Mouse (Mus musculus) left cerebral cortex, postnatal 10 days (tissue): ENCODE results near the gene Serpinb1a. TPM values are rescaled to one million over a fixed set of nuclear protein-coding genes. Genes with fewer than 3 reads are reported as not detected.

Experiments used
- DNase-seq, 2 experiments: peaks; one replicate each; pipeline ENCODE4 v3.0.0; 2021 to 2022; ENCODE audit warnings: low spot score in 2 of 2, mixed read lengths in 1 of 2; ENCODE audit errors: extremely low spot score in 1 of 2
- intact Hi-C: fragments of 180-260 bp; cut with DNase I; formaldehyde crosslinking; loops from one replicate; pipeline ENCODE4 v1.15.1; 2025
- total RNA-seq, 2 experiments: library from RNA; stranded (reverse); gene quantifications; 2 replicates each; pipeline ENCODE4 v1.2.3; 2021

Gene Serpinb1a
- total RNA-seq, 2 experiments from 2014 or later: 1.5 to 2.3 TPM

- intact Hi-C loops: no loop called here
- DNase-seq: no peak
Observed at GRCm38 (mm10) chr13:32803701-32804345, 47.2 kb downstream of the Serpinb1a start.

DNA sequence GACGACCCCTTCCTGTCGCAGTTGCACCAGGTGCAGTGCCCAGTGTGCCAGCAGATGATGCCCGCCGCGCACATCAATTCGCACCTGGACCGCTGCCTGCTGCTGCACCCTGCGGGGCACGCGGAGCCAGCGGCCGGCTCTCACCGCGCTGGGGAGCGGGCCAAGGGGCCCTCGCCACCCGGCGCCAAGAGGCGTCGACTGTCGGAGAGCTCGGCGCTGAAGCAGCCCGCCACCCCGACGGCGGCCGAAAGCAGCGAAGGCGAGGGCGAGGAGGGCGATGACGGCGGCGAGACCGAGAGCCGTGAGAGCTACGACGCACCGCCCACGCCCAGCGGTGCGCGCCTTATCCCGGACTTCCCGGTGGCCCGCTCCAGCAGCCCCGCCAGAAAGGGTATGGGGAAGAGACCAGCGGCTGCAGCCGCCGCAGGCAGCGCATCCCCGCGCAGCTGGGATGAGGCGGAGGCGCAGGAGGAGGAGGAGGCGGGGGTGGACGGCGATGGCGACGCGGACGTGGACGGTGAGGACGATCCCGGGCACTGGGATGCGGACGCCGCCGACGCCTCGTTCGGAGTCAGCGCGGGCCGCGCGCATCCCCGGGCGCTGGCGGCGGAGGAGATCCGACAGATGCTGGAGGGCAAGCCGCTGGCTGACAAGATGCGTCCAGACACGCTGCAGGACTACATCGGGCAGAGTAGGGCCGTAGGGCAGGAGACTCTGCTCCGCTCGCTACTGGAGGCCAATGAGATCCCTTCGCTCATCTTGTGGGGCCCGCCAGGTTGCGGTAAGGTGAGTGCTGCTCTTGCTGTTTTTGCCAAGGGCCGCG, 48.5 kb downstream of the Serpinb1a start, which contains the start of gene D930007J09Rik:
D930007J09Rik (minus strand) TSS at position 591 of the 823 bp plus-strand sequence.
- intact Hi-C loops: no loop called here

DNA sequence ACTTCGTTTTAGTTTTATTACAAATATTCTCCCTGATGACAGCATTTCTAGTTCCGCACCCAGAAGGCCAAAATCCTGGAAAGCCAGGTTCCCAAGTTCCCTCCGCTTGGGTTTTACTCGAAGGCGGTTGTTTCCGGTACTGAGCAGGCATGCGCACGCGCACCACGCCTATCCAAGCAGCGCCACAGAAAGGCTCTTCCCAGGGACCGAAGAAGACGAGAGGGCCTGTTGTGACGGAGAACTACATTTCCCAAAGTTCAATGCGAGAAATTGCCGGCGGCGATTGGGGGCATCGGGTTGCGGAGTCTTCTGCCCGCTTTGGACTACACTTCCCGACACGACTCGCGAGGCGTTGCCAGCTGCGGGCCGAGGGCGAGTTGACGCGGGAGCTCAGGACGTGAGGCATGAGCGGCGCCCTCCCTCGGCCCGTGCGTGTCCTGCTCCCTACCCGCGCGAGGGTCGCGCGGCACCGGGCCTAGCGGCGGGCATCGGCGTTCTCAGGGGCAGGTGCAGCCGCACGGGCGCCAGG, 49.2 kb downstream of the Serpinb1a start, which contains the start of gene Wrnip1:
Wrnip1 (plus strand) TSS at position 346 of the 529 bp plus-strand sequence.
- DNase-seq: peak; percentile 99
- intact Hi-C loops: no loop called here

More for the DNA sequence above, 48.5 kb downstream of the Serpinb1a start, which contains the start of gene D930007J09Rik:
- DNase-seq: peak in 1 of 2 experiments; percentile 80

DNA sequence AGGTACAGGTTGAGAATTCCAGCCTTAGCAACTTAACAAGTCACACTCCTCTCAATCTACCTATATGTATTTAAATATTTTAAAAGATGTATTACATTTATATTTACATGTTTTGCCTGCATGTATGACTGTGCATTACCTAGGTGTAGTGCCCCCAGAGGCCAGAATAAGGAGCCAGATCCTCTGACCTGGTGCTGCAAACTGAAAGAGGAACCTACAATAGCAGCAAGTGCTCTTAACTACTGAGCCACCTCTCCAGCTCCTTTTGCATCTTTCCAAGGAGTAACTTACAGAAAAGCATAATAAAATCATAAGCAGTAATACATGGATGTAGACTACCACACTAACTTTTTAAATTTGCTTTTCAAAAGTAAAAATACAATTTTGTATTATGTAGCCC, 50.1 kb downstream of the Serpinb1a start:
- DNase-seq: peak in 1 of 2 experiments; percentile 30
- intact Hi-C loops: no loop called here

DNA sequence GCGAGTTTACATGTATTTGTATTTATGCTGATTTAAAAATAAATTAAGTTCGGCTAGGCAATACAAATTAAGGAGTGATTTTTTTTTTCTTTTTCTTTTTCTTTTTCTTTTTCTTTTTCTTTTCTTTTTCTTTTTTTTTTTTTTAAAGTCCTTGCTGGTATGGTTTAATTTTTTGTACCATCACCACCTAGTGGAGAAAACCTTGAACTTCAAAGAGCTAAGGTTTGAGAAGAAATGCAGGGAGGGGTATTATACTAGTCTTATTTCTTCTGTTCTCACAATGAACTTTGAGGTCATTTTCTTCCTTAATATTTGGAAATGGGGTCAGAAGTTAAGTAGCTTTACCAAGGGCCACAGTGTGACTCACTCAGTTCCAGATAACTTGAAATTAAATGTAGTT, 51.9 kb downstream of the Serpinb1a start:
- DNase-seq: no peak
- intact Hi-C loops: no loop called here

DNA sequence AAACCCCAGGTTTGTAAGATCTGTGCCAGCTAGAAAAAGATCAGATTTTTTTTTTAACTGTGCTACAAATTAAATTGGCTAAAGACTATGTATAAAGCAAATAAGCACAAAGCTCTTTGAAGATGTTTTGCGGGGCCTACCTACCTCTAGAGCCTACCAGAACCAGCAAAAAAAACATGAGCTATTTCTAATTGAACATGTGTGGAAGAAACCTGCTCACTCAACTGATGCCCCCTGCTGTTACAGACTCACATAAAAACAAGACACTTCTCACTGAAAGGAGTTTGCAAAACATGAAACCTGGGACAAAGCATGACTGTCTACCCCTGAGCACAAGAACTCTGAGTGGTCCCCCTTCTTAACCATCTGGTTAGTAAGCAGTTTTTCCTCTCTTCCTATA, 53.9 kb downstream of the Serpinb1a start:
- intact Hi-C loops: no loop called here
- no peak for DNase-seq

- intact Hi-C loops: no loop called here
- DNase-seq: no peak
Observed at GRCm38 (mm10) chr13:32795166-32795565, 55.8 kb downstream of the Serpinb1a start.

GRCm38 (mm10) chr13:32794619-32795018, 56.4 kb downstream of the Serpinb1a start:
- DNase-seq: no peak
- intact Hi-C loops: no loop called here

Other genes starting within 250 kb of the Serpinb1a start
- under 1 TPM; 0.47 to 0.62 TPM for gene Mylk4, start 67.2 kb downstream of the Serpinb1a start, total RNA-seq
- gene Wrnip1, start 49.1 kb downstream of the Serpinb1a start, total RNA-seq: 10 to 100 TPM; 55.7 to 57.6 TPM
- gene D930007J09Rik, start 48.3 kb downstream of the Serpinb1a start, total RNA-seq: 1 to 10 TPM; 1.5 to 2.1 TPM
- not detected for gene Serpinb1c, start 47.0 kb upstream of the Serpinb1a start, total RNA-seq
- gene Serpinb6b, start 114.0 kb upstream of the Serpinb1a start, total RNA-seq: 1 to 10 TPM; 1.6 to 2.5 TPM
- 1 to 10 TPM; 3.0 to 3.4 TPM for gene Serpinb9, start 152.1 kb upstream of the Serpinb1a start, total RNA-seq
- not detected for gene Serpinb9b, start 176.2 kb upstream of the Serpinb1a start, total RNA-seq
- 1 to 10 TPM in 1 of 2 experiments, under 1 TPM in 1; 0.79 to 1.1 TPM for gene Serpinb1b, start 227.4 kb upstream of the Serpinb1a start, total RNA-seq